Mouse (Mus musculus): Measurements from ENCODE around the gene Gm21776.
"Not testable (repeated sequence)": the region's sequence is repeated elsewhere in the genome, so short reads cannot be mapped to it uniquely, and the experiment has no call there.

Gm21776 gene

GRCm38 (mm10) chrY:76378362-76378761 lies at the start of gene Gm21776:
Gene Gm21776 (plus strand): TSS chrY:76378662.
- DNase-seq (ENCODE audit: low read depth), result not testable (repeated sequence)

All from fibroblast of lung, adult 2 months (primary cell).